Mouse (Mus musculus) ES-E14 (cell line): Measurements from ENCODE around the gene E2f6.

Source experiments
- MAFK ChIP-seq: IDR thresholded peaks from 2 replicates; pipeline ENCODE4 v1.6.1; 2014; ENCODE audit warnings: mild to moderate bottlenecking, low read depth, low read length, inconsistent platforms; ENCODE audit not compliant: insufficient read depth
- ZC3H11A ChIP-seq: IDR thresholded peaks from 2 replicates; pipeline ENCODE4 v1.6.1; 2012; ENCODE audit warnings: low read depth, mild to moderate bottlenecking, inconsistent platforms, low read length, borderline replicate concordance
- ZNF384 ChIP-seq: IDR thresholded peaks from 2 replicates; pipeline ENCODE4 v1.6.1; 2012; ENCODE audit warnings: low read depth, low read length, inconsistent platforms

DNA sequence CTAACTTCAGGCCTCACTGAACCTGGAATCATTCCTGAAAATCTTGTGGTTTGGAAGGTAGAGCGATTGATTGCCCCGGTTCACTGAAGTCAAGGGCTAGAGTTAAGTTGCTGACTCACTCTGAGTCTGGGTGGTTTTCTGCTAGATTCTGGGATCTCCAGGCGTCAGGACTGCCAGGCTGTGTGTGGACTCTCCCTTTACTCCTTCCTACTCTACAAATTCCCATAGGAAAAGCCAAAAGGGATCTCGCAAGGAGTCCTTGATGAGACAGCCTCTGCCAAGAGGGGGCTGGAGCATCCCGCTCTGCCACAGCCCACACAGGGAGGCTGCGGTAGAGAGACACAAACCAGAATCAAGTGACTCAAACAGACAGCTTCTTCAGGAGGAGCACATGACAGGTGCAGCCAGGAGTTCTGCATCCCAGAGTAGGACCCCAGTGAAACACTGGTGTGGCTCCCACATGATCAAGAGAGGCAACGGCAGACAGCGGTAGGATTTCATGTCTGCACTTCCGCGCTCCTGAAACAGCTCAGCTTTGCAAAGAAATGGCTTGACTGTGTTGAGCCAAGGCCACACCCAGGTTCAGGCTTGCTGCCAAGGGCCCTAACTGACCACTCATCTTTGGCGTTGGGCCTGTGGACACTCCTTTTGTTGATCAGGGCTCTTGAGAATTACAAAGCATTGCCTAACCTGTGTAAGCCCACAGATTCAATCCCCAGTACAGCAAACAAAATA lies 42.8 kb downstream of the E2f6 start:
- TF ChIP-seq MAFK (peak; percentile 74), ZC3H11A (no peak), ZNF384 (no peak)
